Mouse (Mus musculus): ENCODE results near the gene Chst1.

DNA sequence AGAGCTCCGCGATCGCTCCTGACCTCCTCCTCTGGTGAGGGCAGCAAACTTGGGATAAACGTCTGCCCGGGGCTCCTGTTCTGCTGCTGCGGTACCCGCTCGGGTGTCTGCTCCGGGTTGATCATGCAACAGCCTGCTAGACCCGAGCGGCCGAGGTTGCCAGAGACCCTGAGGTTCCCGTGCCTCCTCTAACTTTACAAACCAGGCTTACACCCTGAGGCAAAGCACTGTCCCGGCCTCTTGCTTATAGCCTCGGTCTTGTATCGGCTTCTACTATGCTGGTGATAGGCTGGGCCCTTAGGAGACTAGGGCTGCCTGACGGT is 802 bp downstream of the Chst1 start:
- TF ChIP-seq CTCF (IDR thresholded peaks at IDR 0.05): no peak
- no peak for TF ChIP-seq POLR2A (IDR thresholded peaks at IDR 0.05; ENCODE audit: insufficient read depth, low read depth, low read length)
